Mouse (Mus musculus) spleen, adult 2 months (tissue): ENCODE results near the gene Cdh26. TPM values are rescaled to one million over a fixed set of nuclear protein-coding genes. Genes with fewer than 3 reads are reported as not detected.

Source experiments
- DNase-seq, 2 experiments: peaks; one replicate each; pipeline versions ENCODE4 v3.0.0 to v3.0.0-alpha.2; 2012 to 2021; ENCODE audit warnings: low spot score in 2 of 2, low read depth in 1 of 2
- H3K27ac ChIP-seq: fragments of 200-500 bp; 2 replicates; pipeline ENCODE4 v1.5.1; 2012; ENCODE audit warnings: low read length, inconsistent platforms; ENCODE audit not compliant: insufficient read depth
- H3K27me3 ChIP-seq: fragments of 200-500 bp; 2 replicates; pipeline ENCODE4 v1.6.1; 2012; ENCODE audit warnings: mild to moderate bottlenecking, moderate library complexity, low read length, inconsistent platforms; ENCODE audit not compliant: control insufficient read depth, insufficient read depth
- H3K36me3 ChIP-seq: fragments of 200-500 bp; 2 replicates; pipeline ENCODE4 v1.6.1; 2012; ENCODE audit warnings: mild to moderate bottlenecking, low read length, inconsistent platforms; ENCODE audit not compliant: control insufficient read depth, insufficient read depth
- H3K4me1 ChIP-seq: fragments of 200-500 bp; 2 replicates; pipeline ENCODE4 v1.6.1; 2011; ENCODE audit warnings: inconsistent platforms; ENCODE audit not compliant: control insufficient read depth, insufficient read depth, insufficient read length
- H3K4me3 ChIP-seq: fragments of 200-500 bp; 2 replicates; pipeline ENCODE4 v1.5.1; 2011; ENCODE audit warnings: mild to moderate bottlenecking, inconsistent platforms; ENCODE audit not compliant: insufficient read depth, insufficient read length; ENCODE audit errors: extremely low read depth
- CTCF ChIP-seq: fragments of 200-500 bp; IDR thresholded peaks from 2 replicates; pipeline ENCODE4 v1.5.1; 2011; ENCODE audit warnings: mild to moderate bottlenecking, inconsistent platforms; ENCODE audit not compliant: insufficient read depth, insufficient read length, insufficient replicate concordance; ENCODE audit errors: extremely low read depth
- POLR2A ChIP-seq: fragments of 200-500 bp; IDR thresholded peaks from 2 replicates; pipeline ENCODE4 v1.6.1; 2011; ENCODE audit warnings: low read depth, low read length, inconsistent platforms
- WGBS: fragments of 180-500 bp; shearing (Covaris S2); methylation state at CpG from one replicate; pipeline ENCODE4 v1.1.7; 2018; 5-methylcytosine and 5-hydroxymethylcytosine counted together
- polyA plus RNA-seq: library from polyadenylated mRNA; depleted of rRNA; stranded (reverse); fragments of >200 nt; gene quantifications from 2 replicates; pipeline ENCODE4 v1.2.3, GENCODE M21; 2012

Cdh26 gene
- polyA plus RNA-seq, 1 experiment = not detected

DNA sequence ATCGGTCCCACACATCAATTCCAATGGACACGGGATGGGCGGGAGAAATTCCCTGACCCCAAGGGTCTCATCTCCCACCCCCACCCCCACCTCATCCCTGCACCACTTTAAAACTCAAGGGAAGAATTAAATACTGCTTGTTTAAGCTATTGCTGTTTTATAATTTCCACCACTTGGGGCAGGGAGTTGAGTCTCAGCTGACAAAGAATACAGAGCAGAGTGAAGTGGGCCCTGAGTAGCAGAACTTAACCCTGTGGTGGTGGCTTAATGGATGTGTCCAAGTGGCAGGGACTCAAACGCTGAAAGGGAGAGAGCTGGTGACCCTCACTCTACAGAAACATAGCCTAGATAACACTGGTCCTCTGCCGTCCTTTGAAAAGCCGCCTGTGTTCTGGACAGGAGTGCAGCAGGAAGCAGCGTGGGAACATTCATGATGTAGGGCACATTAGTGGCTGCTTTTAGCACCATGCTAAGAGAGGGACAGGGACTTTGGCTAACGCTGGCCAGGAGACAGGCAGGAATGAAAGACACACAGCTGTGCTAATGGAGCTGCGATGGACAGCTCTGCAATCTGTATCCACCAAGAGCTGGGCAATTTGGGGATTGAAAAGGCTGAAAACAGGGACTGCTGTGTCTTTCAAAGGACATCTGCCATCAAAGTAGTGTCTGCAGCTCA lies 60.1 kb downstream of the Cdh26 start:
- H3K4me3 ChIP-seq = no peak overlapping the region
- no peak for DNase-seq
- no peaks in the 10 kb centered on the region for H3K4me1 ChIP-seq
- TF ChIP-seq POLR2A (no peak), CTCF (no peak)
- H3K36me3 ChIP-seq = no peaks in the 10 kb centered on the region
- 86% methylated on average over 9 of the region's 9 CpGs for WGBS
- no peaks in the 10 kb centered on the region for H3K27me3 ChIP-seq
- H3K27ac ChIP-seq = no peak overlapping the region

DNA sequence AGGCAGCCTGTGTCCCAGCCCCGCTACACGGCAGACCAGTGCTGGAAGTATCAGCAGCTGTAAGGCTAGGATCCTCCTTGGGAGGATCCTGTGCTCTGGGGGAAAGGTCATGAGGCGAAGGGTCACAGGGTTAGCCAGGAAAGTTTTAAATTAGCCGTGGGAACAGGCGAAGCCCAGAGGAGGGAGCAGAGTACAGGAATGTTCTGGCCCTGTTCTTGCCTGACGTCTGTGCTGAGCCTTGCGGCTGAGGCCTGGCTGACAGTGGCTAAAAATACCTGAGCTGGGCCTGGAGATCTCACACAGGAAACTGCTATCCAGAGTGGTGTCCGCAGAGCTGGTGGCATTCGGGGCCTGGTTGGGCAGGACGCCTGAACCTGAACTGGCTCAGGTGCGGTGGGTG lies 63.7 kb downstream of the Cdh26 start:
- TF ChIP-seq POLR2A (no peak), CTCF (no peak)
- H3K4me3 ChIP-seq = no peak overlapping the region
- WGBS = 74% methylated on average over 11 of the region's 11 CpGs
- H3K27me3 ChIP-seq = no peaks in the 10 kb centered on the region
- H3K27ac ChIP-seq = no peak overlapping the region
- H3K36me3 ChIP-seq = no peaks in the 10 kb centered on the region
- H3K4me1 ChIP-seq = peaks cover 4% of the 10 kb centered on the region; the same call in 1 of the 2 replicates
- DNase-seq = no peak

DNA sequence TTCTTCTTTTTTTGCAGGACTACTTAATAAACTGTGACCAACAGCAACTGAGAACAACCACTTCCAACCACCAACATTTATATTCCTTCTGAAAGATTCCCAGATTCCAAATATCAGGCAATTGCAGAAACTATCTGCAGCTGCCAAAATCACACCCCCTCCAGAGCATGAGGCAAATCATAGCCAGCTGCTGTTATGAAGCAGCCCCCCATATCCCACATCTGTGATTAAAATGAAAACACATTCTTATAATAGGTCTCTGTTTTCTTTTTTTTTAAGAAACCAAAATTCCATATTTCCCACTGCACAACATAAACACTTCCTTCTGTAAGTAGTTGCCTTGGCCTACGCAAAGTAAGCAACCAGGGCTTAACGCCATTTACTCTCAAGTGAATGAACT lies 65.5 kb downstream of the Cdh26 start:
- Histone ChIP-seq H3K27me3 (no peaks in the 10 kb centered on the region), H3K4me3 (no peak overlapping the region), H3K4me1 (peaks cover 4% of the 10 kb centered on the region; the same call in 1 of the 2 replicates), H3K36me3 (no peaks in the 10 kb centered on the region), H3K27ac (no peak overlapping the region)
- WGBS = 92% methylated on average over 2 of the region's 2 CpGs
- no peak for DNase-seq
- TF ChIP-seq CTCF = no peak
- no peak for TF ChIP-seq POLR2A

- Histone ChIP-seq H3K27me3 (no peaks in the 10 kb centered on the region), H3K36me3 (no peaks in the 10 kb centered on the region), H3K27ac (no peak overlapping the region), H3K4me1 (peaks cover 4% of the 10 kb centered on the region; the same call in 1 of the 2 replicates), H3K4me3 (no peak overlapping the region)
- TF ChIP-seq POLR2A (no peak), CTCF (no peak)
- WGBS = 8% methylated on average over 1 of the region's 1 CpGs
- DNase-seq = no peak
Observed at GRCm38 (mm10) chr2:178497900-178498299, 67.6 kb downstream of the Cdh26 start.

DNA sequence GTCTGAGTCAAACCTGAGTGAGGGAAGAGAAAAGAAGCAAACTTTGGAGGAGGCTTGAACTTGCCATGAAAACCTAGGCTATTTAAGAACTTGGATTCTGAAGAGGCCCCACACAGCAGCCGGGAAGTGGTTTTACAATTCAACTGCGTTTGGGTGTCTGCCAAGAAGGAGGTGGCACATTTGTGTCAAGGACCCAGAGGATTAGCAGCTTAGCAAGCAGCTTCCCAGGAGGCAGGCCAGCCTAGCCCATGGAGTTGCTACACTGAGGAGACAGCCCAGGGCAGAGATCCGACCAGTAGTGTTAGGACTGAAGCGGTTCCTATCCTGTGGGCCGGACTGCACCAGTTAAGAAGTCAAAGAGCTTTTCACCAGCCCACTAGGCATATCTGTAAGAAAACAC lies 68.1 kb downstream of the Cdh26 start:
- Histone ChIP-seq H3K36me3 (no peaks in the 10 kb centered on the region), H3K27me3 (no peaks in the 10 kb centered on the region), H3K4me1 (peaks cover 4% of the 10 kb centered on the region; the same call in 1 of the 2 replicates), H3K4me3 (no peak overlapping the region), H3K27ac (no peak overlapping the region)
- TF ChIP-seq POLR2A (no peak), CTCF (no peak)
- 30% methylated on average over 5 of the region's 5 CpGs for WGBS
- DNase-seq = no peak

DNA sequence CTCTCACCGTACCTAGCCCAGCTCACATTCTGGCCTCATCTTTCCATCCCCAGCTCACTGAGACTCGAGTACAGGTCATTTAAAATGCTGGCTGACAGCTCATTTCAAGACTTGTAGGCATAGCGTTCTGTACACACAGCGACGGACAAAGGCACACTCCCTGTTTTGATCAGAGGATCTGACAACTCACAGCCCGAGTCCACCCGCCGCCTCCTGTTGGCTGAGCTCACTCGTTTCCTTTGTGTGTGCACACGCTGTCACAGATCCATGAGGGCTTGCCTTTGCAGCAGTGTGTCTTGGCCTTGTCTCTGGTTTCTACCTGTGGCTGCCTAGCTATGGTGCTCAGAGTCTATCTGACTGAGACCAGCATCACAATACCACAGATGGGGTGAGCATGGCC lies 72.1 kb downstream of the Cdh26 start:
- H3K27me3 ChIP-seq = no peaks in the 10 kb centered on the region
- 89% methylated on average over 10 of the region's 10 CpGs for WGBS
- peaks cover 12% of the 10 kb centered on the region; the same call in 1 of the 2 replicates for H3K4me1 ChIP-seq
- H3K4me3 ChIP-seq = no peak overlapping the region
- no peak overlapping the region for H3K27ac ChIP-seq
- TF ChIP-seq CTCF = no peak
- TF ChIP-seq POLR2A = no peak
- DNase-seq = no peak
- H3K36me3 ChIP-seq = no peaks in the 10 kb centered on the region

GRCm38 (mm10) chr2:178506056-178506455 lies 75.7 kb downstream of the Cdh26 start:
- Histone ChIP-seq H3K27ac (no peak overlapping the region), H3K36me3 (no peaks in the 10 kb centered on the region), H3K4me3 (no peak overlapping the region), H3K4me1 (peaks cover 12% of the 10 kb centered on the region; the same call in 1 of the 2 replicates), H3K27me3 (no peaks in the 10 kb centered on the region)
- DNase-seq = peak; percentile 58 to 65
- TF ChIP-seq CTCF = no peak
- TF ChIP-seq POLR2A = no peak
- WGBS = 4% methylated on average over 12 of the region's 12 CpGs
